Mouse (Mus musculus): ENCODE data around the gene Sdhd. TPM values are rescaled to one million over a fixed set of nuclear protein-coding genes. Genes with fewer than 3 reads are reported as not detected.

Sdhd gene
- polyA plus RNA-seq (2015; fragmentation: Illumina TruSeq; extraction: RNeasy Lipid Tissue Mini Kit (QIAGEN cat#74804); ENCODE audit: insufficient read depth, low read depth, low replicate concordance), result 33.8 TPM

DNA sequence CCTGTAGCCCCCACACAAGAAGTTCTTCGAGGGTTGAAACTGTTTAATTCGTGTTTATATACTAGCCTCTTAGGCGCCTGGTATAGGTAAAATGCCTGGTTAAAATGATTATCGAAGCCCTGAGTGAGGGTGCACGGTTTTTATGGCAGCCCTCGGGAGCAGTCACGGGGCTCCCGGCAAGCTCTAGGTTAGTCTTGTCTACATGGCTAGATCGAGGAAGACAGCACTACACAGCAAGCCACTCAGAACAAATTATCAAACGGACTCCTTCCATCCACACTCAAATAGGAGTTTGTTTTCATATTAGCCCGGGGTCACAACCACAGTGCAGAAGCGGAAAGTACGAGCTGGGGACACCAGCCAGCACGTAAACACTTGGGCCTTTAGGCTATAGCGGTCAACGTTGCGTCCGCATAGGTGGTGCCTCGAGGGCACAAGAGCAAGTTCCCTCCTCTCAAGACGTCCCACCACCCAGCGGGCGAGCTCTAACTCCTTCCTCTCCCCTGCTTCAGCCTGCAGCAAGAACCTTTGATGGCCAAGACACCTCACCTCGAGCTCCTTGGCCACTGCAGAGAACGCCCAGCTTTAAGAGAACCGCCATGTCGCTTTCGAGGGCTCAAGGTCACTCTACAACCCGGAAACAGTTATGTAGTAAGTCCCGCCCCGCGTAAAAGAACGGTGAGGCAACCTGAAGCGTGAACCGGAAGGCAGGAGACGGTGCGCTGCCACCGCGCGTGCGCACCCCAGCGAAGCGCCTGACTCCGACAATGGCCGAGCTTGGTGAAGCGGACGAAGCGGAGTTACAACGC, at the start of gene Sdhd, which contains the start of gene Timm8b:
TSS of gene Sdhd (minus strand) at position 624 of the 809 bp plus-strand sequence.
TSS of gene Timm8b (plus strand) at position 722 of the 809 bp plus-strand sequence.

DNA sequence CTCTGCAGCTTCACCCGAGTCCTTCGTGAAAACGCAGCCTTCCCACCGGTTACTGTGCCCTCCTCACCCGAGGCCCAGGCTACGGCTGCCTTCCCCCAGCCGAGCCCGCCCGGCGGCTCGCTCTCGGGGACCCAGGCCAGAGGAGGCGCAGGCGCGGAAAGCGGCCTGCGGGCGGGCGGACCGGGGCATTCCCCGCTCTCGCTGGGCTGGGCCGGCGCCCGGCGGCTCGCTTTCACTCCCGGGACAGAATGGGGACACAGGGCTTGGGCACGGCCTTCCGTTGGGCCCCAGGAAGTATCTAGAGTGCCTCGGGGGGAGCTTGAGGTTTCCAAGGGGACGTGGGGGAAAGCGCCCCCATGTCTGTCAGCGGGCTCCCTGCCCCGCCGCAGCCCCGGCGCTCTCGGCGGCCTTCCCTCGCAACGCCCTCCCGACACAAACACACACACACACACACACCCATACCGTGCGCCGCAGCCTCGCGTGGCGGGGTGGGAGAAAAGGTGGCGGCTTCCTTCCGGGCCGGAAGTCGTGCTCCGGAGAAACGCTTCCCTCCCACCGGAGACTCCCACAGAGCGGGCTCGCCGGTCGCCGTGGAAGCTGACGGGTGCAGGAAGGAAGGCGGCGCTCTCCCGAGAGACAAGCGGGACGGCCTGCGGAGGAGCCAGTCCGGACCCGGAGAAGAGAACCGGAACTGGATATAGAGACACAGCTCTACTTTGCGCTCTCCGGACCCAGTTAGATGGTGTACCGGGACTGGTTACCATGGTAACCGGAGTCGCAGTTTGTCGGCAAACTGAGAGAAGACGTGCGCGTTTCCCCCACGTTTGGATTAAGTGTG, 13.4 kb upstream of the Sdhd start, which contains the start of the genes Pih1d2 and Nkapd1:
TSS of gene Pih1d2 (plus strand) at position 556 of the 838 bp plus-strand sequence.
TSS of gene Nkapd1 (minus strand) at position 699 of the 838 bp plus-strand sequence.

DNA sequence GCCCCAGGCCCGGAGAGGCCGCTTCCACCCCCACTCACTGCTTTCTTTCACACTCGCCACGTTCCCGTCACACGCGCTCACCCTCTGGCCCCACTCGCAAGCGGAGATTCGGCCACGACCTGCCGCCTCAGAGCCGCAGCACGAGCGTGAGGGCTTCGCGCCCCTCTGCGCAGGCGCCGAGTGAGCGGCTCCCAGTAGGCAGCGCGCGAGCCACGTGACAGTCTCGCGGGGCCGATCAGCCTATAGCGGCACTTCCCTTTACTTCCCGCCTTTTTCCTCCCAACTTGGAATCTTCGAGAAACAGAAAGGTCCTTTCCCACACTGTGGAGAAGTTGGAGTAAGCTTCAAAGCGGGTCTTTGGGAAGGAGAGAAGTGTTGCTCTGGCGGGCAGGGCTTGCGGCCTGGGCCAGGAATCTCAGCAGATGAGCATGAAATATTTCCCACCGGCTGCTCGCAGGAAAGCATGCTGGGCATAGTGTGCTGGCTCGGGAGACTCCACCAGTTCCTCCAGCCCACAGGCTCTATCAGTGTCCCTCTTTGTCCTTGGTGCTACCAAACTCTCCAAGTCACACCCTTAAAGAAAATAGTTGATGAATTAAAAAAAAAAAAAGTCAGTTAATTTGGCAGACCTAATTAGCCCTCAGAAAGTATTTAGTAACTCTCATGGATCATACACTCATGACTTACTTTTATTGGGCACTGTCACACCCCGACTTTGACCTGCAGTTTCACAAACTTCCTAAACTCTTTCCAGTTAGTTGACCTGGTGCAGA, 42.3 kb downstream of the Sdhd start, which contains the start of gene Tex12:
TSS of gene Tex12 (minus strand) at position 181 of the 773 bp plus-strand sequence.

GRCm38 (mm10) chr9:50555094-50555446, 48.5 kb downstream of the Sdhd start, which contains the start of gene Bco2:
Gene Bco2, minus strand, starts transcription at chr9:50555181.

GRCm38 (mm10) chr9:50554241-50555093, 49.1 kb downstream of the Sdhd start, which contains the start of gene Il18:
Gene Il18, plus strand, starts transcription at chr9:50554827.

Other genes starting within 250 kb of the Sdhd start
- gene Plet1, start 109.3 kb downstream of the Sdhd start, polyA plus RNA-seq (2015; fragmentation: Illumina TruSeq; extraction: RNeasy Lipid Tissue Mini Kit (QIAGEN cat#74804); ENCODE audit: insufficient read depth, low read depth, low replicate concordance), result 3.4 TPM
- gene Pts, start 75.1 kb downstream of the Sdhd start, polyA plus RNA-seq (2015; fragmentation: Illumina TruSeq; extraction: RNeasy Lipid Tissue Mini Kit (QIAGEN cat#74804); ENCODE audit: insufficient read depth, low read depth, low replicate concordance), result 13.8 TPM
- 4.1 TPM for gene Il18, start 49.0 kb downstream of the Sdhd start, polyA plus RNA-seq (2015; fragmentation: Illumina TruSeq; extraction: RNeasy Lipid Tissue Mini Kit (QIAGEN cat#74804); ENCODE audit: insufficient read depth, low read depth, low replicate concordance)
- gene Bco2, start 48.6 kb downstream of the Sdhd start, polyA plus RNA-seq (2015; fragmentation: Illumina TruSeq; extraction: RNeasy Lipid Tissue Mini Kit (QIAGEN cat#74804); ENCODE audit: insufficient read depth, low read depth, low replicate concordance), result 0.39 TPM
- gene Tex12, start 42.5 kb downstream of the Sdhd start, polyA plus RNA-seq (2015; fragmentation: Illumina TruSeq; extraction: RNeasy Lipid Tissue Mini Kit (QIAGEN cat#74804); ENCODE audit: insufficient read depth, low read depth, low replicate concordance), result not detected
- gene Timm8b, start 98 bp upstream of the Sdhd start, polyA plus RNA-seq (2015; fragmentation: Illumina TruSeq; extraction: RNeasy Lipid Tissue Mini Kit (QIAGEN cat#74804); ENCODE audit: insufficient read depth, low read depth, low replicate concordance), result 34.4 TPM
- gene Pih1d2, start 13.5 kb upstream of the Sdhd start, polyA plus RNA-seq (2015; fragmentation: Illumina TruSeq; extraction: RNeasy Lipid Tissue Mini Kit (QIAGEN cat#74804); ENCODE audit: insufficient read depth, low read depth, low replicate concordance), result 0.74 TPM
- gene Nkapd1, start 13.7 kb upstream of the Sdhd start, polyA plus RNA-seq (2015; fragmentation: Illumina TruSeq; extraction: RNeasy Lipid Tissue Mini Kit (QIAGEN cat#74804); ENCODE audit: insufficient read depth, low read depth, low replicate concordance), result 5.2 TPM
- 5.9 TPM for gene Dlat, start 56.0 kb upstream of the Sdhd start, polyA plus RNA-seq (2015; fragmentation: Illumina TruSeq; extraction: RNeasy Lipid Tissue Mini Kit (QIAGEN cat#74804); ENCODE audit: insufficient read depth, low read depth, low replicate concordance)
- gene Dixdc1, start 135.7 kb upstream of the Sdhd start, polyA plus RNA-seq (2015; fragmentation: Illumina TruSeq; extraction: RNeasy Lipid Tissue Mini Kit (QIAGEN cat#74804); ENCODE audit: insufficient read depth, low read depth, low replicate concordance), result 4.0 TPM
- 8.6 TPM for gene 2310030G06Rik, start 142.7 kb upstream of the Sdhd start, polyA plus RNA-seq (2015; fragmentation: Illumina TruSeq; extraction: RNeasy Lipid Tissue Mini Kit (QIAGEN cat#74804); ENCODE audit: insufficient read depth, low read depth, low replicate concordance)
- gene Cryab, start 147.5 kb upstream of the Sdhd start, polyA plus RNA-seq (2015; fragmentation: Illumina TruSeq; extraction: RNeasy Lipid Tissue Mini Kit (QIAGEN cat#74804); ENCODE audit: insufficient read depth, low read depth, low replicate concordance), result 37.8 TPM
- 4.5 TPM for gene Hspb2, start 148.5 kb upstream of the Sdhd start, polyA plus RNA-seq (2015; fragmentation: Illumina TruSeq; extraction: RNeasy Lipid Tissue Mini Kit (QIAGEN cat#74804); ENCODE audit: insufficient read depth, low read depth, low replicate concordance)
- 0.90 TPM for gene Fdxacb1, start 164.4 kb upstream of the Sdhd start, polyA plus RNA-seq (2015; fragmentation: Illumina TruSeq; extraction: RNeasy Lipid Tissue Mini Kit (QIAGEN cat#74804); ENCODE audit: insufficient read depth, low read depth, low replicate concordance)
- gene Alg9, start 171.2 kb upstream of the Sdhd start, polyA plus RNA-seq (2015; fragmentation: Illumina TruSeq; extraction: RNeasy Lipid Tissue Mini Kit (QIAGEN cat#74804); ENCODE audit: insufficient read depth, low read depth, low replicate concordance), result 6.7 TPM
- gene 1110032A03Rik, start 171.7 kb upstream of the Sdhd start, polyA plus RNA-seq (2015; fragmentation: Illumina TruSeq; extraction: RNeasy Lipid Tissue Mini Kit (QIAGEN cat#74804); ENCODE audit: insufficient read depth, low read depth, low replicate concordance), result 11.6 TPM
- gene Ppp2r1b, start 241.5 kb upstream of the Sdhd start, polyA plus RNA-seq (2015; fragmentation: Illumina TruSeq; extraction: RNeasy Lipid Tissue Mini Kit (QIAGEN cat#74804); ENCODE audit: insufficient read depth, low read depth, low replicate concordance), result 4.9 TPM